Comparison of ENCODE assay signal across 8 mouse cellular contexts in the genomic region with DNA sequence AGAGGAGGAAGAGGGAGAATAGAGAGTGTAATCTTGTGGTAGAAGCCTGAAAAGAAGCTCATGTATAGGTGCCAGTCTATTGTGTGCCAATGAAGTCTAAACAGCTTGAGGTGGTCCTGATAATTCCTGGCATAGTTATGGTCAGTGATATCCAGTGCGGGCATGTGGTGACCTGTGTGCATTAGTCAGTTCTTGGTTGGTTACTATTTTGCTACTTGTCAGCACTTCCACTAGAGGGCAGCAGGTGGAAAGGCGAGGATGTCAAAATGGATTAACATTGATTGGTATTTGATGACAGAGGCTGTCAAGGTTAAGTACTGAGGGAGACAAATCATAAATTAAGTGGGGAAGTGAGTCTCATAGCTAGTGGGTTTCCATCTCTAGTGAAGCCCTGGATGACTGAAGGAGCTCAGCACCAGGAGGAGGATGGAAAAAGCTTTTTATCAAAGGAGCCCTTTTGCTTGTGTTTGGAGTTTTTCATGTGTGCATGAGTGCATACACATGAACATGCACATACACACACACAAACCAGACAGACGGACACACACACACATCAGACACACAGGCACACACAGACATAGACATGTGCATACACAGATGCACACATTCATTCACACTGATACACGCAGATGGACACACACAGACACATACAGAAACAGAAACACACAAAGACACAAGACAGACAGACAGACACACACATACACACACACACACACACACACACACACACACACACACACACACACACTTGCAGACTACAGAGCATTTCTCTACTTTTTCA.
DNase-seq lines count a peak whose midpoint lies in the region; ATAC-seq and TF ChIP-seq lines count a peak whose summit lies in the region.

No protein-coding gene starts in this region.

- peak in 1 of 2 experiments; percentile 6 for DNase-seq in cerebellum, adult 2 months
- no peak for DNase-seq in cerebellum, adult 11-12 months
- DNase-seq in liver = peak; percentile 11
- DNase-seq in liver, embryonic 11.5 days (ENCODE audit: low spot score) = no peak
- DNase-seq in adrenal gland, postnatal 14 days = peak; percentile 58
- DNase-seq in gastrocnemius, postnatal 14 days = peak; percentile 18
- DNase-seq in yolk sac, embryonic 10.5 days (ENCODE audit: low spot score) = peak; percentile 28

- TF ChIP-seq CTCF in cerebellum, adult 2 months (IDR thresholded peaks at IDR 0.05; ENCODE audit: borderline replicate concordance, insufficient read depth, low read depth, low read length) = peak; percentile 21; the same call in 1 of the 2 replicates

- no peak for ATAC-seq in liver, embryonic 11.5 days (replicated peaks; ENCODE audit: low FRiP score)
- ATAC-seq in megakaryocyte, adult 5-6 weeks (ENCODE audit: poor library complexity, severe bottlenecking) = peak; percentile 62

- intact Hi-C loops in gastrocnemius, postnatal 14 days (cut with DNase I; ENCODE audit: low total_unique reads) = loop anchor here (5.0 to 10.0 kb wide), 2 partner anchors 146 to 147 kb away; no protein-coding TSS in a partner anchor

- no peak overlapping the region for H3K9ac ChIP-seq in liver, embryonic 11.5 days (ENCODE audit: low read depth, low read length)

- no peak overlapping the region for H3K27ac ChIP-seq in cerebellum, adult 2 months (ENCODE audit: insufficient read depth, low read length)
- no peak overlapping the region for H3K27ac ChIP-seq in liver, embryonic 11.5 days (ENCODE audit: low read depth, low read length)

- H3K4me2 ChIP-seq in liver, embryonic 11.5 days = no peak overlapping the region

- 53% methylated on average over 4 of the region's 4 CpGs for WGBS in cerebellum, adult 2 months
- WGBS in liver, embryonic 11.5 days = 48% methylated on average over 4 of the region's 4 CpGs

- H3K4me1 ChIP-seq in cerebellum, adult 2 months (ENCODE audit: control insufficient read depth, insufficient read depth, low read length) = no peaks in the 10 kb centered on the region
- no peaks in the 10 kb centered on the region for H3K4me1 ChIP-seq in liver, embryonic 11.5 days (replicated peaks; ENCODE audit: control insufficient read depth, insufficient read depth, low read length)

- H3K9me3 ChIP-seq in liver, embryonic 11.5 days (ENCODE audit: control insufficient read depth, low read length) = no peaks in the 10 kb centered on the region

- peaks cover 2% of the 10 kb centered on the region; the same call in 1 of the 2 replicates for H3K36me3 ChIP-seq in liver, embryonic 11.5 days (ENCODE audit: control insufficient read depth, insufficient read depth, low read length)

- TF ChIP-seq POLR2A in cerebellum, adult 2 months (IDR thresholded peaks at IDR 0.05; ENCODE audit: borderline replicate concordance, insufficient read depth, low read length) = no peak

- H3K27me3 ChIP-seq in cerebellum, adult 2 months (ENCODE audit: control insufficient read depth, insufficient read depth, low read length) = no peaks in the 10 kb centered on the region
- no peaks in the 10 kb centered on the region for H3K27me3 ChIP-seq in liver, embryonic 11.5 days (replicated peaks; ENCODE audit: control insufficient read depth, insufficient read depth, low read length)

- H3K4me3 ChIP-seq in cerebellum, adult 2 months (replicated peaks; ENCODE audit: insufficient read depth, low read depth, low read length) = no peak overlapping the region
- H3K4me3 ChIP-seq in liver, embryonic 11.5 days (ENCODE audit: low read depth, low read length) = no peak overlapping the region

Comparison
In these comparisons a context has a peak if more than half of its experiments do, and no peak if none do; other contexts are left out.
1. DNase-seq: peak in liver (single experiment), adrenal gland, postnatal 14 days (single experiment), gastrocnemius, postnatal 14 days (single experiment) and yolk sac, embryonic 10.5 days (single experiment); none in cerebellum, adult 11-12 months (single experiment) and liver, embryonic 11.5 days (single experiment).